34 mouse cellular contexts compared by ENCODE assay signal in genomic region chr7:34213281-34213680, GRCm38 (mm10). TPM values are rescaled to one million over a fixed set of nuclear protein-coding genes. Genes with fewer than 3 reads are reported as not detected.
DNase-seq lines count a peak whose midpoint lies in the region; ATAC-seq and TF ChIP-seq lines count a peak whose summit lies in the region.
"Had no signal": no experiment of that assay in that cellular context is flagged by ENCODE, and none has a peak within 500 bp of the region (broad histone marks: within the 10 kb centered on the region; RNA-seq: fewer than 3 reads in every experiment).

No protein-coding gene starts in this region.

- no peak for ATAC-seq in stomach, embryonic 16.5 days (ENCODE audit: insufficient read depth, low FRiP score)
- ATAC-seq: activated CD4-positive, CD25-positive, alpha-beta regulatory T cell, adult 4 months; forebrain, embryonic 14.5 days; forebrain, postnatal 0 days; hindbrain, embryonic 16.5 days; intestine, embryonic 15.5 days had no signal

- H3K4me1 ChIP-seq in bone marrow macrophage, adult 2 months (ENCODE audit: control insufficient read depth, insufficient read depth, low read length) = peaks cover 35% of the 10 kb centered on the region
- no peaks in the 10 kb centered on the region for H3K4me1 ChIP-seq in stomach, embryonic 16.5 days (ENCODE audit: control insufficient read depth, insufficient read depth, low read length)
- H3K4me1 ChIP-seq in forebrain, embryonic 10.5 days = no peaks in the 10 kb centered on the region
- H3K4me1 ChIP-seq: heart, embryonic 15.5 days; hindbrain, embryonic 10.5 days; hindbrain, embryonic 13.5 days; intestine, embryonic 15.5 days had no signal

- TF ChIP-seq POLR2A in bone marrow macrophage, adult 2 months (IDR thresholded peaks at IDR 0.05; ENCODE audit: borderline replicate concordance, low read depth, low read length) = no peak

- peak overlapping the region; percentile 30; the same call in 1 of the 2 replicates for H3K27ac ChIP-seq in bone marrow macrophage, adult 2 months (ENCODE audit: insufficient read depth, low read depth, low read length)
- H3K27ac ChIP-seq in stomach, embryonic 16.5 days (ENCODE audit: low read length) = peak overlapping the region; percentile 11; the same call in 1 of the 2 replicates
- no peak overlapping the region for H3K27ac ChIP-seq in forebrain, embryonic 10.5 days
- H3K27ac ChIP-seq: heart, embryonic 15.5 days; hindbrain, embryonic 10.5 days; hindbrain, embryonic 13.5 days; intestine, embryonic 15.5 days had no signal

- no peak for TF ChIP-seq CTCF in bone marrow macrophage, adult 2 months (IDR thresholded peaks at IDR 0.05; ENCODE audit: low read depth, low read length)

- H3K36me3 ChIP-seq in stomach, embryonic 16.5 days (ENCODE audit: control insufficient read depth, insufficient read depth, low read length) = peaks cover 33% of the 10 kb centered on the region; the same call in 1 of the 2 replicates
- peaks cover 100% of the 10 kb centered on the region for H3K36me3 ChIP-seq in forebrain, embryonic 10.5 days (replicated peaks)

- no peak overlapping the region for H3K4me2 ChIP-seq in stomach, embryonic 16.5 days (ENCODE audit: low read depth, low read length)
- H3K4me2 ChIP-seq: heart, embryonic 12.5 days; heart, embryonic 15.5 days; hindbrain, embryonic 13.5 days; intestine, embryonic 15.5 days had no signal

- WGBS in stomach, embryonic 16.5 days = 76% methylated on average over 7 of the region's 7 CpGs
- 88% methylated on average over 7 of the region's 7 CpGs for WGBS in forebrain, embryonic 10.5 days

- H3K27me3 ChIP-seq in stomach, embryonic 16.5 days (ENCODE audit: control insufficient read depth, insufficient read depth, low read length) = no peaks in the 10 kb centered on the region
- H3K27me3 ChIP-seq in forebrain, embryonic 10.5 days (ENCODE audit: poor library complexity, severe bottlenecking) = no peaks in the 10 kb centered on the region
- H3K27me3 ChIP-seq: CH12.LX; heart, embryonic 12.5 days; heart, embryonic 15.5 days; hindbrain, embryonic 13.5 days; intestine, embryonic 15.5 days had no signal

- no peak overlapping the region for H3K4me3 ChIP-seq in bone marrow macrophage, adult 2 months (ENCODE audit: insufficient read depth, low read length)
- no peak overlapping the region for H3K4me3 ChIP-seq in stomach, embryonic 16.5 days (replicated peaks; ENCODE audit: low read length)
- no peak overlapping the region for H3K4me3 ChIP-seq in forebrain, embryonic 10.5 days
- H3K4me3 ChIP-seq: heart, embryonic 12.5 days; heart, embryonic 15.5 days; hindbrain, embryonic 10.5 days; hindbrain, embryonic 13.5 days; intestine, embryonic 15.5 days had no signal

- no peak overlapping the region for H3K9ac ChIP-seq in stomach, embryonic 16.5 days (ENCODE audit: low read length)
- H3K9ac ChIP-seq: forebrain, postnatal 0 days; heart, embryonic 12.5 days; heart, embryonic 15.5 days; hindbrain, embryonic 13.5 days; intestine, embryonic 15.5 days had no signal

- H3K9me3 ChIP-seq in stomach, embryonic 16.5 days (replicated peaks; ENCODE audit: control insufficient read depth, low read length) = no peaks in the 10 kb centered on the region
- H3K9me3 ChIP-seq in forebrain, embryonic 10.5 days = no peaks in the 10 kb centered on the region
- H3K9me3 ChIP-seq: G1E; heart, embryonic 12.5 days; heart, embryonic 15.5 days; hindbrain, embryonic 10.5 days; hindbrain, embryonic 13.5 days; intestine, embryonic 15.5 days had no signal

- DNase-seq in 3T3-L1 (ENCODE audit: low read depth, low spot score) (peak; percentile 75), 416B (ENCODE audit: low read depth) (peak; percentile 88), adipocyte (ENCODE audit: low spot score) (no peak)
- DNase-seq in left cerebral cortex, adult 18-20 months (ENCODE audit: low spot score in 2 of 2) = no peak
- DNase-seq in forebrain, embryonic 10.5 days (ENCODE audit: extremely low spot score, low spot score) = no peak
- DNase-seq: adrenal gland, postnatal 10 days; adrenal gland, postnatal 36 days; B cell, adult 2 months; cerebellum, adult 11-12 months; cerebellum, adult 8-10 months; forebrain, postnatal 0 days; gastrocnemius, postnatal 25 days; heart, postnatal 10 days; heart, postnatal 36 days; kidney, adult 11 months had no signal

RNA-seq across cellular contexts. Expression of gene Pdcd2l, which starts 16.8 kb away (rescaled TPM):
- polyA plus RNA-seq in bone marrow macrophage, adult 2 months (2012; ENCODE audit: insufficient read depth, insufficient read length, missing spikeins) = 24.5 and 29.4 TPM in 2 replicates
- polyA plus RNA-seq in stomach, embryonic 16.5 days (2015; fragmentation: Nextera tagmentation; extraction: Ambion mirVana) = 53.6 and 54.8 TPM in 2 replicates
- 10 to 100 TPM; 20.6 to 24.0 TPM for total RNA-seq in left cerebral cortex, adult 18-20 months (2021)
- 74.9 and 81.9 TPM in 2 replicates for polyA plus RNA-seq in forebrain, embryonic 10.5 days (2016; fragmentation: Nextera tagmentation; extraction: Ambion mirVana)

RNA-seq across cellular contexts. Expression of gene Gpi1, which starts 16.9 kb away (rescaled TPM):
- 630 and 641 TPM in 2 replicates for polyA plus RNA-seq in bone marrow macrophage, adult 2 months (2012; ENCODE audit: insufficient read depth, insufficient read length, missing spikeins)
- 347 and 352 TPM in 2 replicates for polyA plus RNA-seq in stomach, embryonic 16.5 days (2015; fragmentation: Nextera tagmentation; extraction: Ambion mirVana)
- total RNA-seq in left cerebral cortex, adult 18-20 months (2021) = 100 to 1,000 TPM; 662 to 699 TPM
- 439 and 441 TPM in 2 replicates for polyA plus RNA-seq in forebrain, embryonic 10.5 days (2016; fragmentation: Nextera tagmentation; extraction: Ambion mirVana)

RNA-seq across cellular contexts. Expression of gene Gm6096, which starts 37.6 kb away (rescaled TPM):
- polyA plus RNA-seq in bone marrow macrophage, adult 2 months (2012; ENCODE audit: insufficient read depth, insufficient read length, missing spikeins) = not detected in 2 replicates
- not detected in 2 replicates for polyA plus RNA-seq in stomach, embryonic 16.5 days (2015; fragmentation: Nextera tagmentation; extraction: Ambion mirVana)
- not detected for total RNA-seq in left cerebral cortex, adult 18-20 months (2021)
- polyA plus RNA-seq in forebrain, embryonic 10.5 days (2016; fragmentation: Nextera tagmentation; extraction: Ambion mirVana) = not detected in 2 replicates
- total RNA-seq: adrenal gland, adult 18-20 months; adrenal gland, postnatal 10 days; adrenal gland, postnatal 36 days; CH12.LX; forebrain, postnatal 0 days; G1E; gastrocnemius, adult 8-10 months; gastrocnemius, postnatal 25 days; granulocyte monocyte progenitor cell, adult 5-6 weeks; heart, postnatal 10 days; heart, postnatal 36 days had no signal
- polyA plus RNA-seq: activated CD4-positive, CD25-positive, alpha-beta regulatory T cell, adult 4 months; brain, embryonic 14.5 days; embryonic facial prominence, embryonic 11.5 days; embryonic facial prominence, embryonic 14.5 days; forebrain, embryonic 14.5 days; forebrain, postnatal 0 days; frontal cortex, adult 2 months; G1E; hindbrain, embryonic 10.5 days; hindbrain, embryonic 13.5 days; intestine, embryonic 15.5 days had no signal

RNA-seq across cellular contexts. Expression of gene Uba2, which starts 43.9 kb away (rescaled TPM):
- polyA plus RNA-seq in bone marrow macrophage, adult 2 months (2012; ENCODE audit: insufficient read depth, insufficient read length, missing spikeins) = 63.1 and 63.8 TPM in 2 replicates
- 161 and 165 TPM in 2 replicates for polyA plus RNA-seq in stomach, embryonic 16.5 days (2015; fragmentation: Nextera tagmentation; extraction: Ambion mirVana)
- 10 to 100 TPM; 82.9 to 92.9 TPM for total RNA-seq in left cerebral cortex, adult 18-20 months (2021)
- 296 and 309 TPM in 2 replicates for polyA plus RNA-seq in forebrain, embryonic 10.5 days (2016; fragmentation: Nextera tagmentation; extraction: Ambion mirVana)

Comparison
In these comparisons a context has a peak if more than half of its experiments do, and no peak if none do; other contexts are left out.
1. DNase-seq: peak in 3T3-L1 (single experiment) and 416B (single experiment); none in left cerebral cortex, adult 18-20 months (0 of 2), adipocyte (single experiment) and forebrain, embryonic 10.5 days (single experiment).